In the genomic region with DNA sequence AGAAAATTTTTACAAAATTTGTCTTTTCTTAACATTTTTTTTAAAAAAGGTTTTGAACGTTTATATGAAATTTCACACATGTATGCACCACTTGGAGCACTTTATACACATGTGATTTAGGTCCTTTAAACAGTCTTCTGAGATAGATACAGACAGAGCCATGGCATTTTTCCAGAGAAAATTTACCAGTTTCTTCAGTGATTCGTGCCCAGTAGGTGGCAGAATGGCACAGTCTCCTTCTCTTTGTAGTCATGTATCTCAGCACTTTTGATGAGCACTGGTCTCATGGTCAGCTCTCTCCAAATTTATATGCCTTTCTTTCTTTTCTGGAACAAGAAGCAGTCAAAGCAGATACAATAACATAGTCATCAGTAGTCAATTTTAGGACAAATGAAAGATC, we compare ENCODE assay signal across 11 mouse cellular contexts.
DNase-seq lines count a peak whose midpoint lies in the region; ATAC-seq lines count a peak whose summit lies in the region.
"Had no signal": no experiment of that assay in that cellular context is flagged by ENCODE, and none has a peak within 500 bp of the region (broad histone marks: within the 10 kb centered on the region; RNA-seq: fewer than 3 reads in every experiment).

No protein-coding gene starts in this region.

- no peaks in the 10 kb centered on the region for H3K4me1 ChIP-seq in kidney, embryonic 14.5 days (ENCODE audit: control insufficient read depth, insufficient read depth, low read length)
- H3K4me1 ChIP-seq: embryonic facial prominence, embryonic 12.5 days had no signal

- no peak for ATAC-seq in kidney, embryonic 14.5 days (ENCODE audit: low FRiP score, low TSS enrichment)

- no peaks in the 10 kb centered on the region for H3K36me3 ChIP-seq in kidney, embryonic 14.5 days (ENCODE audit: control insufficient read depth, insufficient read depth, low read length)
- H3K36me3 ChIP-seq: embryonic facial prominence, embryonic 12.5 days had no signal

- no peak overlapping the region for H3K4me2 ChIP-seq in kidney, embryonic 14.5 days (replicated peaks; ENCODE audit: low read depth, low read length)
- H3K4me2 ChIP-seq: embryonic facial prominence, embryonic 12.5 days had no signal

- H3K9me3 ChIP-seq in kidney, embryonic 14.5 days (ENCODE audit: control insufficient read depth, low read length): no peaks in the 10 kb centered on the region
- H3K9me3 ChIP-seq: embryonic facial prominence, embryonic 12.5 days had no signal

- 28% methylated on average over 2 of the region's 2 CpGs for WGBS in kidney, embryonic 14.5 days

- no peak overlapping the region for H3K4me3 ChIP-seq in kidney, embryonic 14.5 days (ENCODE audit: low read length)
- H3K4me3 ChIP-seq: embryonic facial prominence, embryonic 12.5 days had no signal

- H3K9ac ChIP-seq in kidney, embryonic 14.5 days (ENCODE audit: low read depth, low read length): no peak overlapping the region
- H3K9ac ChIP-seq: embryonic facial prominence, embryonic 12.5 days had no signal

- no peak overlapping the region for H3K27ac ChIP-seq in kidney, embryonic 14.5 days (ENCODE audit: low read depth, low read length)
- H3K27ac ChIP-seq: embryonic facial prominence, embryonic 12.5 days; macrophage had no signal

- H3K27me3 ChIP-seq in kidney, embryonic 14.5 days (ENCODE audit: control insufficient read depth, insufficient read depth, low read length): no peaks in the 10 kb centered on the region
- H3K27me3 ChIP-seq: embryonic facial prominence, embryonic 12.5 days had no signal

- peak; percentile 38 for DNase-seq in adrenal gland, postnatal 10 days
- no peak for DNase-seq in adrenal gland, postnatal 4 days (ENCODE audit: low spot score in 2 of 2)
- peak; percentile 8 to 47 for DNase-seq in kidney, postnatal 36 days
- DNase-seq in right cerebral cortex, adult 2 months (ENCODE audit: low spot score in 2 of 2): peak; percentile 41 to 55
- DNase-seq in right cerebral cortex, postnatal 25 days: no peak
- DNase-seq in retina, embryonic 14.5 days (ENCODE audit: low spot score): peak; percentile 21
- DNase-seq in urinary bladder, postnatal 14 days (ENCODE audit: low spot score): no peak
- DNase-seq: heart, postnatal 4 days had no signal

Comparison
In these comparisons a context has a peak if more than half of its experiments do, and no peak if none do; other contexts are left out.
1. DNase-seq: peak in adrenal gland, postnatal 10 days (single experiment), kidney, postnatal 36 days (2 of 2), right cerebral cortex, adult 2 months (2 of 2) and retina, embryonic 14.5 days (single experiment); none in adrenal gland, postnatal 4 days (0 of 2), right cerebral cortex, postnatal 25 days (single experiment) and urinary bladder, postnatal 14 days (single experiment).